Mouse (Mus musculus) left cerebral cortex, adult 8-10 months (tissue): Measurements from ENCODE around the gene Hist1h4i. TPM values are rescaled to one million over a fixed set of nuclear protein-coding genes. Genes with fewer than 3 reads are reported as not detected.
"Not testable (repeated sequence)": the region's sequence is repeated elsewhere in the genome, so short reads cannot be mapped to it uniquely, and the experiment has no call there.

Experiments
- DNase-seq, 2 experiments: peaks; one replicate each; pipeline ENCODE4 v3.0.0; 2022; ENCODE audit warnings: low spot score in 2 of 2
- total RNA-seq, 4 experiments: library from RNA; stranded (reverse); gene quantifications; 2 replicates each; pipeline ENCODE4 v1.2.4; 2022

The Hist1h4i gene
- 10 to 100 TPM; 62.0 to 71.0 (median 68.4) TPM for total RNA-seq

- peak; percentile 95 to 99 for DNase-seq
Measured at GRCm38 (mm10) chr13:22041142-22041536, at the start of gene Hist1h4i. TSS of gene Hist1h4i (minus strand) at chr13:22041362.

- DNase-seq: not testable (repeated sequence)
Measured at GRCm38 (mm10) chr13:22084140-22084539, 43.0 kb upstream of the Hist1h4i start, which contains the start of gene Vmn1r188. TSS of gene Vmn1r188 (plus strand) at chr13:22084440.

- DNase-seq: no peak
Measured at GRCm38 (mm10) chr13:22063468-22063867, 22.3 kb upstream of the Hist1h4i start.

- DNase-seq: no peak
Measured at GRCm38 (mm10) chr13:22061422-22061821, 20.3 kb upstream of the Hist1h4i start.

GRCm38 (mm10) chr13:22053754-22054153 is 12.6 kb upstream of the Hist1h4i start:
- DNase-seq: no peak

GRCm38 (mm10) chr13:22051523-22051859 is 10.3 kb upstream of the Hist1h4i start:
- no peak for DNase-seq

- DNase-seq: peak; percentile 84 to 94
Measured at GRCm38 (mm10) chr13:22050591-22051522, 9.7 kb upstream of the Hist1h4i start.

GRCm38 (mm10) chr13:22049737-22050440 is 8.7 kb upstream of the Hist1h4i start:
- no peak for DNase-seq

- DNase-seq: no peak
Measured at GRCm38 (mm10) chr13:22049041-22049440, 7.9 kb upstream of the Hist1h4i start.

- no peak for DNase-seq
Measured at GRCm38 (mm10) chr13:22045311-22045710, 4.1 kb upstream of the Hist1h4i start.

GRCm38 (mm10) chr13:22044432-22045155 is 3.4 kb upstream of the Hist1h4i start:
- no peak for DNase-seq

- DNase-seq: no peak
Measured at GRCm38 (mm10) chr13:22043503-22044431, 2.6 kb upstream of the Hist1h4i start.

GRCm38 (mm10) chr13:22042568-22043502 is 1.7 kb upstream of the Hist1h4i start, which contains the start of the genes Hist1h2ag and Hist1h2bj:
TSS of gene Hist1h2ag (minus strand) at chr13:22042944.
TSS of gene Hist1h2bj (plus strand) at chr13:22043214.
- DNase-seq: peak; percentile 79 to 93

- no peak for DNase-seq
Measured at GRCm38 (mm10) chr13:22041651-22042567, 747 bp upstream of the Hist1h4i start.

GRCm38 (mm10) chr13:22040464-22041141 is 559 bp downstream of the Hist1h4i start:
- no peak for DNase-seq

GRCm38 (mm10) chr13:22039951-22040463 is 1.2 kb downstream of the Hist1h4i start:
- DNase-seq: no peak

GRCm38 (mm10) chr13:22039364-22039763 is 1.8 kb downstream of the Hist1h4i start:
- DNase-seq: no peak
